Mouse (Mus musculus) forebrain, embryonic 12.5 days (tissue): ENCODE results near the gene Cd68. TPM values are rescaled to one million over a fixed set of nuclear protein-coding genes. Genes with fewer than 3 reads are reported as not detected.
A peak's percentile ranks its signal among the peaks of the same experiment; 100 is the strongest.

ENCODE experiments used
- ATAC-seq: fragments of 200-750 bp; cut with Nextera tagmentation; 2 replicates; pipeline ENCODE4 v1.8.0; 2017; ENCODE audit warnings: moderate TSS enrichment; ENCODE audit not compliant: low FRiP score
- H3K27ac ChIP-seq: fragments of 300-500 bp; sonication (generic); 2 replicates; pipeline ENCODE4 v1.5.1; 2016; ENCODE audit warnings: mild to moderate bottlenecking
- H3K27me3 ChIP-seq: fragments of 300-500 bp; sonication (generic); 2 replicates; pipeline ENCODE4 v1.6.1; 2016; ENCODE audit warnings: mild to moderate bottlenecking
- H3K36me3 ChIP-seq: fragments of 300-500 bp; sonication (generic); replicated peaks from 2 replicates; pipeline ENCODE4 v1.6.1; 2016; ENCODE audit warnings: mild to moderate bottlenecking
- H3K4me1 ChIP-seq: fragments of 300-500 bp; sonication (generic); 2 replicates; pipeline ENCODE4 v1.6.1; 2016
- H3K4me2 ChIP-seq: fragments of 300-500 bp; sonication (generic); 2 replicates; pipeline ENCODE4 v1.6.1; 2016; ENCODE audit warnings: mild to moderate bottlenecking, moderate library complexity
- H3K4me3 ChIP-seq: fragments of 300-500 bp; sonication (generic); replicated peaks from 2 replicates; pipeline ENCODE4 v1.5.1; 2016; ENCODE audit warnings: mild to moderate bottlenecking
- H3K9ac ChIP-seq: fragments of 300-500 bp; sonication (generic); 2 replicates; pipeline ENCODE4 v1.6.1; 2016; ENCODE audit warnings: mild to moderate bottlenecking
- H3K9me3 ChIP-seq: fragments of 300-500 bp; sonication (generic); 2 replicates; pipeline ENCODE4 v1.6.1; 2016
- WGBS: fragments of 180-500 bp; shearing (Covaris S2); methylation state at CpG from one replicate; pipeline ENCODE4 v1.1.7; 2016; 5-methylcytosine and 5-hydroxymethylcytosine counted together
- polyA plus RNA-seq: library from polyadenylated mRNA; unstranded; fragments of >200 nt; fragmentation: Nextera tagmentation; extraction: Ambion mirVana; gene quantifications from 2 replicates; pipeline ENCODE4 v1.2.1, GENCODE M21; 2016

Cd68 gene
- polyA plus RNA-seq, 1 experiment from 2014 or later = 5.5 TPM

GRCm38 (mm10) chr11:69661221-69661881, 4.6 kb downstream of the Cd68 start:
- Histone ChIP-seq H3K4me1 (peaks cover 18% of the 10 kb centered on the region), H3K27ac (peak overlapping the region; percentile 98), H3K4me2 (peak overlapping the region; percentile 59), H3K9me3 (no peaks in the 10 kb centered on the region), H3K36me3 (peaks cover 54% of the 10 kb centered on the region), H3K27me3 (no peaks in the 10 kb centered on the region), H3K9ac (peak overlapping the region; percentile 63), H3K4me3 (peak overlapping the region; percentile 53)
- ATAC-seq = no peak
- 85% methylated on average over 3 of the region's 3 CpGs for WGBS

DNA sequence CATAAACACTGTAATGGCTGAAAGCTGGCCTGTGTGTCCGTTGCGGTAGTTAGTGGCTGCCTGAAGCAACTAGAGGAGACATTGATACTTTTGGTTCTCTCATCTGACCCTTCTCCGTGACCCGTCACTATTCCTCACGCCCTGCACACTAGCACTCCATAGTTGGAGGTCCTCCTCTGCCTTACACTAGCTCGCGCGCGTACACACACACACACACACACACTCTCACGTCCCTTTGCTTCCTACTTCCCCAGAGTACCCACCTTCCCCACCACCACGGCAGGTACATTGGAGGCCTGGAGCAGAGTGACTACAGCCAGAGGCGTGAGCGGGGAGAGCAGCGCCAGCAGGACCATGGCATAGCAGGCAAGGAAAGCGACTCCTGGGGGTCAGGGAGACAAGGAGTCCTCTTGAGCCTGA, 8.5 kb downstream of the Cd68 start:
- Histone ChIP-seq H3K27me3 (no peaks in the 10 kb centered on the region), H3K4me3 (0 out of 2 replicates have a peak overlapping the region, but pooled peaks have one; percentile 2), H3K4me1 (peaks cover 27% of the 10 kb centered on the region), H3K36me3 (peaks cover 56% of the 10 kb centered on the region), H3K4me2 (no peak overlapping the region), H3K9ac (no peak overlapping the region), H3K27ac (no peak overlapping the region), H3K9me3 (no peaks in the 10 kb centered on the region)
- ATAC-seq = no peak
- WGBS = 83% methylated on average over 15 of the region's 15 CpGs

GRCm38 (mm10) chr11:69656617-69657461, 9.1 kb downstream of the Cd68 start:
- WGBS = 82% methylated on average over 10 of the region's 10 CpGs
- no peaks in the 10 kb centered on the region for H3K9me3 ChIP-seq
- ATAC-seq = no peak
- H3K36me3 ChIP-seq = peaks cover 62% of the 10 kb centered on the region
- H3K4me3 ChIP-seq = 0 out of 2 replicates have a peak overlapping the region, but pooled peaks have one; percentile 2
- H3K4me1 ChIP-seq = peaks cover 27% of the 10 kb centered on the region
- no peaks in the 10 kb centered on the region for H3K27me3 ChIP-seq
- H3K4me2 ChIP-seq = no peak overlapping the region
- no peak overlapping the region for H3K9ac ChIP-seq
- H3K27ac ChIP-seq = peak overlapping the region; percentile 36

DNA sequence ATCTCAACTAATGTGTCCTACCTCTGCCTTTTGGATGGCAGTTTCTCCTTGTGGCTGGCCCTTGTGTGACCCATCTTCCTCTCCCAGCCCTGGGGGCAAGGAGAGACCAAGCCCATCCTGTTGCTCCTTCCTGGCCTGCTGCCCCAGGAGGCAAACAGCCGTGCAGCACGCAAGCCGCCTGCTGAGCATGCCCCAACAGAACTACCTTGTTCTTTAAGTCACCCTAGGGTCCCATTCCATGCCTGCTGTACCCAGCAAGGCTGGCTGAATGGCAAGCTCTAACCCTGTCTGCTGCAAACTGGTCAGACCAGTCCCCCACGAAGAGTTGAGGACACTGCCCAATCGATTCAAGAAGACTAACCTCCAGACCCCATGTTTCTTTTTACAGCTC, 9.9 kb downstream of the Cd68 start:
- WGBS = 87% methylated on average over 5 of the region's 5 CpGs
- H3K27me3 ChIP-seq = no peaks in the 10 kb centered on the region
- peaks cover 70% of the 10 kb centered on the region for H3K36me3 ChIP-seq
- H3K27ac ChIP-seq = no peak overlapping the region
- no peak overlapping the region for H3K9ac ChIP-seq
- no peak overlapping the region for H3K4me2 ChIP-seq
- no peaks in the 10 kb centered on the region for H3K9me3 ChIP-seq
- ATAC-seq = no peak
- no peak overlapping the region for H3K4me3 ChIP-seq
- H3K4me1 ChIP-seq = peaks cover 19% of the 10 kb centered on the region

GRCm38 (mm10) chr11:69655264-69656064, 10.5 kb downstream of the Cd68 start, which contains the start of gene Sox15:
Gene Sox15 (plus strand): TSS chr11:69655314.
- H3K9me3 ChIP-seq = no peaks in the 10 kb centered on the region
- H3K9ac ChIP-seq = no peak within 1 kb of the TSS
- no peaks in the 10 kb centered on the region for H3K27me3 ChIP-seq
- H3K4me3 ChIP-seq = no peak within 1 kb of the TSS; the same call in 1 of the 2 replicates
- WGBS = 25% methylated on average over 34 of the region's 34 CpGs
- H3K27ac ChIP-seq = peak within 1 kb of the TSS; percentile 46; the same call in 1 of the 2 replicates
- peaks cover 16% of the 10 kb centered on the region for H3K4me1 ChIP-seq
- peaks cover 76% of the 10 kb centered on the region for H3K36me3 ChIP-seq
- peak; percentile 79 for ATAC-seq
- H3K4me2 ChIP-seq = no peak within 1 kb of the TSS

DNA sequence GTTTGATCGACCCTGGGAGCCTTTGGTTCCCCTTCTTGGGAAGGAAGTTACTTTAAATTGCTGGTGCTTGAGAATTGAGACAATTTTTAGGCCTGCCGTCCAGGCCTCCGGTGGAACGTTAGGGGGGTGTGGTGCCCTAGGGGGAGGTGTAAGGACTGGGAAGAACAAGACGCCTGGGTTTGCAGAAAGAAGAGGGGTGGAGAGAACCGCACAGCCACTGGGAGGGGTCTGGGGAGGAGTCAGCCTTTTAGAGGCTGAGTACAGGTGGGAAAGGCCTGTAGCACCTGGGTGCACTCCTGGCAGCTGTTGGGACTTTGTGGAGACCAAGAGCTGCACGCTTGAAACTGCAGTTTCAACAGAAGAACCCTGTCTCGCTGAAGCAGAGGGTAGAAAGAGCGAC, 11.2 kb downstream of the Cd68 start:
- H3K27me3 ChIP-seq = no peaks in the 10 kb centered on the region
- H3K36me3 ChIP-seq = peaks cover 83% of the 10 kb centered on the region
- no peaks in the 10 kb centered on the region for H3K9me3 ChIP-seq
- ATAC-seq = no peak
- no peak overlapping the region for H3K4me2 ChIP-seq
- no peak overlapping the region for H3K9ac ChIP-seq
- H3K4me1 ChIP-seq = peaks cover 16% of the 10 kb centered on the region
- peak overlapping the region; percentile 46; the same call in 1 of the 2 replicates for H3K27ac ChIP-seq
- no peak overlapping the region for H3K4me3 ChIP-seq
- 43% methylated on average over 9 of the region's 9 CpGs for WGBS

DNA sequence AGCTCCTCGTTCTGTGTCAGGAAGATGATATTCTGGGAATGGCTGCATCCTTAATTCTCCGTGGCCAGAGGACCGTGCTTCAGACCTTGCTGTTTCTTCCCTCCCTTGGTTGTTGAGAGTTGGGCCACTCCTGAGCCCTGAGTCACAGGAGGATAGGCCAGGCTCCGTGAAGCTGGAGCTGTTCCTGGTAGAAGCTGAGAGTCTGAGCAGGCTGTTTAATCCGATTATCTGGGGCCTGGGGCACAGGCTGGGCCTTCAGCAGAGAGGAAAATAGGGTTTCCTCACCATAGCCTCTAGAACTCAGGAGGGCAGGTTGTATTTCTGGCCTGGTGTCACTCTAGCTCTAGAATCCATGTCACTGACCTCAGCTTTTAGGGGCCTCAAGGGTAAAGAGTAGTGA, 12.6 kb downstream of the Cd68 start:
- H3K4me1 ChIP-seq = peaks cover 16% of the 10 kb centered on the region
- no peak overlapping the region for H3K4me2 ChIP-seq
- no peaks in the 10 kb centered on the region for H3K27me3 ChIP-seq
- H3K27ac ChIP-seq = no peak overlapping the region; the same call in 1 of the 2 replicates
- no peak overlapping the region for H3K4me3 ChIP-seq
- H3K36me3 ChIP-seq = peaks cover 88% of the 10 kb centered on the region
- 68% methylated on average over 5 of the region's 5 CpGs for WGBS
- no peak for ATAC-seq
- no peaks in the 10 kb centered on the region for H3K9me3 ChIP-seq
- H3K9ac ChIP-seq = no peak overlapping the region

DNA sequence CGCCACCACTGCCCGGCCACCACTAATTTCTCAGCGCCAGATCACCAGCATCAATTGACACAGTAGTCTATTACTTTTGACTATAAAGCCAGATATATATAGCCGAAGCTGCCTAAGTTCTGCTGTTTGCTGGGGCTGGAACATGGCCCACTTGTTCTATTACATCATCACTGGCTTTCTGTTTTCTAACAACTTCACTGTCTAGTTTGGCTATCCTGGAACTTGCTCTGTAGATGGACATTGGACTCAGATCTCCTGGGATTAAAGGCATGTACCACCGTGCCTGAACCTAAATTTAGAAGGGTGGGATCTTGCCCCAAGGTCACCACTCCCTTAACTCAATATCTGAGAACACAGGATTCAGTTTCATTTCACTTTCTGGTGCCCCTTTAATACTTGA, 20.1 kb downstream of the Cd68 start:
- ATAC-seq = no peak

GRCm38 (mm10) chr11:69635471-69635870, 30.5 kb downstream of the Cd68 start:
- peaks cover 30% of the 10 kb centered on the region for H3K36me3 ChIP-seq
- H3K4me3 ChIP-seq = no peak overlapping the region
- no peak overlapping the region; the same call in 1 of the 2 replicates for H3K9ac ChIP-seq
- H3K4me1 ChIP-seq = peaks cover 25% of the 10 kb centered on the region
- peak overlapping the region; percentile 60 for H3K4me2 ChIP-seq
- WGBS = 92% methylated on average over 3 of the region's 3 CpGs
- ATAC-seq = no peak
- no peak overlapping the region for H3K27ac ChIP-seq
- H3K27me3 ChIP-seq = no peaks in the 10 kb centered on the region
- no peaks in the 10 kb centered on the region for H3K9me3 ChIP-seq

More for the DNA sequence above, 20.1 kb downstream of the Cd68 start:
- Histone ChIP-seq H3K9ac (no peak overlapping the region), H3K36me3 (peaks cover 97% of the 10 kb centered on the region), H3K27me3 (no peaks in the 10 kb centered on the region), H3K4me1 (no peaks in the 10 kb centered on the region), H3K9me3 (no peaks in the 10 kb centered on the region), H3K27ac (no peak overlapping the region), H3K4me3 (no peak overlapping the region), H3K4me2 (no peak overlapping the region)
- 96% methylated on average over 5 of the region's 5 CpGs for WGBS

DNA sequence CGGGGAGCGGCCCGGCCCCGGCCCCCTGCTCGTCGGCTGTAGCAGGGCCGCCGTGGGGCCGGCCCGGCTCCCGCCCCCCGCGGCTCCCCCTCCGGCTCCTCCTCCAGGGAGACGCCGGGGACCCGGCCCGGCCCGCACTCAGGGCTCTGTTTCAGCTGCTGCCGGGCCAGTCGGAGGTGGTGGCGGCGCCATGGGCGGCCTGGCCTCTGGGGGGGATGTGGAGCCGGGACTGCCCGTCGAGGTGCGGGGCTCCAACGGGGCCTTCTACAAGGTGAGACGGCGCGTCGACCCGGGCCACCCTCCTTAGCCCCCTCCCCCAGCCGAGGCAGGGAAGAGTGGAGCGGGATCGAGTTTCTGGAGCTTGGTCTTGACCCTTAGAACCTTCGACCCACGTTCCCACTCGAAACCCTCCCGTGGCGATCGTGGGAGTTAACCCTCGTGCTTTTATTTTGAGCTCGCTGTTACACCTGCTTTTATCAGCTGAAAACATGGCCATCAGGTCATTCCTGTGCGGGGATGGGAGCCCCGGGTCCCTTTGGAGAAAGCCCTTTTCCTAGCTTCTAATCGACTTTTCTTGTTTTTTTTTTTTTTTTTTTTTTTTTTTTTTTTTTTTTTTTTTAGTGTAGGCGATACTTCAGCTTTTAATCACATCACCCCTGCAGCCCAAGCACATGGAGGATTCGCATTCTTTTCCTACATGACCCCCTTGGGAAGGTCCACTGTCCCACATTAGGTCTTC, 32.7 kb downstream of the Cd68 start:
- Histone ChIP-seq H3K4me3 (peak overlapping the region; percentile 99), H3K4me1 (peaks cover 25% of the 10 kb centered on the region), H3K9ac (peak overlapping the region; percentile 100), H3K36me3 (peaks cover 14% of the 10 kb centered on the region), H3K27me3 (no peaks in the 10 kb centered on the region), H3K9me3 (no peaks in the 10 kb centered on the region), H3K4me2 (peak overlapping the region; percentile 60), H3K27ac (peak overlapping the region; percentile 98)
- ATAC-seq = peak; percentile 71
- under 1% methylated on average over 39 of the region's 50 CpGs for WGBS

- Histone ChIP-seq H3K9ac (peak within 1 kb of the TSS; percentile 100), H3K27ac (peak within 1 kb of the TSS; percentile 98), H3K4me3 (peak within 1 kb of the TSS; percentile 99), H3K4me2 (peak within 1 kb of the TSS; percentile 60), H3K9me3 (no peaks in the 10 kb centered on the region), H3K4me1 (peaks cover 25% of the 10 kb centered on the region), H3K36me3 (peaks cover 10% of the 10 kb centered on the region), H3K27me3 (no peaks in the 10 kb centered on the region)
- peak; percentile 97 for ATAC-seq
- under 1% methylated on average over 33 of the region's 56 CpGs for WGBS
Observed at GRCm38 (mm10) chr11:69632284-69633089, 33.5 kb downstream of the Cd68 start, which contains the start of gene Fxr2. Gene Fxr2 (plus strand): TSS chr11:69632990.
